Mouse (Mus musculus) lung, embryonic 16.5 days (tissue): ENCODE results near the gene Serpina1c. TPM values are rescaled to one million over a fixed set of nuclear protein-coding genes. Genes with fewer than 3 reads are reported as not detected.
"Not testable (repeated sequence)": the region's sequence is repeated elsewhere in the genome, so short reads cannot be mapped to it uniquely, and the experiment has no call there.

Experiments
- ATAC-seq: fragments of 200-750 bp; cut with Nextera tagmentation; 2 replicates; pipeline ENCODE4 v1.8.0; 2017; ENCODE audit warnings: low read depth, mild to moderate bottlenecking, moderate library complexity
- H3K27ac ChIP-seq: fragments of 300-500 bp; sonication (generic); 2 replicates; pipeline ENCODE4 v1.5.1; 2014; ENCODE audit warnings: mild to moderate bottlenecking, control low read depth, low read length
- H3K27me3 ChIP-seq: fragments of 300-500 bp; sonication (generic); 2 replicates; pipeline ENCODE4 v1.6.1; 2014; ENCODE audit warnings: low read depth, low read length, mixed read lengths; ENCODE audit not compliant: control insufficient read depth, insufficient read depth
- H3K36me3 ChIP-seq: fragments of 300-500 bp; sonication (generic); 2 replicates; pipeline ENCODE4 v1.6.1; 2014; ENCODE audit warnings: low read length; ENCODE audit not compliant: control insufficient read depth, insufficient read depth
- H3K4me1 ChIP-seq: fragments of 300-500 bp; sonication (generic); replicated peaks from 2 replicates; pipeline ENCODE4 v1.6.1; 2014; ENCODE audit warnings: low read length, mixed read lengths; ENCODE audit not compliant: control insufficient read depth, insufficient read depth
- H3K4me2 ChIP-seq: fragments of 300-500 bp; sonication (generic); 2 replicates; pipeline ENCODE4 v1.6.1; 2014; ENCODE audit warnings: low read depth, low read length, control low read depth
- H3K4me3 ChIP-seq: fragments of 300-500 bp; sonication (generic); 2 replicates; pipeline ENCODE4 v1.5.1; 2014; ENCODE audit warnings: mild to moderate bottlenecking, low read length, control low read depth
- H3K9ac ChIP-seq: fragments of 300-500 bp; sonication (generic); 2 replicates; pipeline ENCODE4 v1.6.1; 2014; ENCODE audit warnings: low read length, control low read depth
- H3K9me3 ChIP-seq: fragments of 300-500 bp; sonication (generic); 2 replicates; pipeline ENCODE4 v1.6.1; 2016; ENCODE audit warnings: low read length; ENCODE audit not compliant: control insufficient read depth
- WGBS: fragments of 180-500 bp; shearing (Covaris S2); extraction: QIAGEN DNeasy Blood & Tissue Kit; methylation state at CpG from one replicate; pipeline ENCODE4 v1.1.7; 2014; 5-methylcytosine and 5-hydroxymethylcytosine counted together
- polyA plus RNA-seq: library from polyadenylated mRNA; unstranded; fragments of >200 nt; fragmentation: Nextera tagmentation; extraction: Ambion mirVana; gene quantifications from 2 replicates; pipeline ENCODE4 v1.2.1, GENCODE M21; 2015

The Serpina1c gene
- 0.62 and 7.2 TPM in 2 replicates for polyA plus RNA-seq

DNA sequence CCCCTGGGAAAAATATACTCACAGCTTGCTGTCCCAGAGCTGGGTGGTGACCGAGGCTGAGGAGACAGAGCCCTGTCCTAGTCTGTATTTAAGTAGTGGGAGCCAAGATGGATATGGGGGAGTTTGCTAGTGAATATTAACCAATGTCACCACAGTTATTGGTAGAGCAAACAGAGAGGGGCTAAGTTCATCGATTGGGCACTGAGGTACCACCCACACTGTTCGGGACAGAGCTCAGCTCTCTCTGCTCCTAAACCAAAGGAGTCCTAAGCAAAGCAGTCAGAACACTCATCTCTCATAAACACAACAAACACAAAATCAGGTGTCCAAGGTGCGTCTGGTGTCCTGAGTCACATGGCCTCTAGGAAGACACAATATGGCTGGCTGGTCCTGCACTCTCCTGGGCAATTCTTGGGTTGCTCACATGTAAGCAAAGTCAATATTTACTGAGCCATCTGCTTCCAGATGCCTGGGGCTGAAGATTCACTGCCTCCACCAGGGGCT lies at the start of gene Serpina1c:
Gene Serpina1c (minus strand): TSS at position 51 of the 504 bp plus-strand sequence.
- H3K36me3 ChIP-seq, ATAC-seq, H3K4me1 ChIP-seq, H3K27ac ChIP-seq, H3K4me2 ChIP-seq, H3K9ac ChIP-seq, H3K9me3 ChIP-seq, H3K4me3 ChIP-seq, H3K27me3 ChIP-seq: not testable (repeated sequence)
- 74% methylated on average over 4 of the region's 4 CpGs for WGBS

- WGBS = 73% methylated on average over 3 of the region's 3 CpGs
- H3K27me3 ChIP-seq, H3K4me2 ChIP-seq, H3K4me3 ChIP-seq, ATAC-seq, H3K4me1 ChIP-seq, H3K36me3 ChIP-seq, H3K27ac ChIP-seq, H3K9me3 ChIP-seq, H3K9ac ChIP-seq: not testable (repeated sequence)
Observed at GRCm38 (mm10) chr12:103952972-103953371, 48.3 kb upstream of the Serpina1c start.

DNA sequence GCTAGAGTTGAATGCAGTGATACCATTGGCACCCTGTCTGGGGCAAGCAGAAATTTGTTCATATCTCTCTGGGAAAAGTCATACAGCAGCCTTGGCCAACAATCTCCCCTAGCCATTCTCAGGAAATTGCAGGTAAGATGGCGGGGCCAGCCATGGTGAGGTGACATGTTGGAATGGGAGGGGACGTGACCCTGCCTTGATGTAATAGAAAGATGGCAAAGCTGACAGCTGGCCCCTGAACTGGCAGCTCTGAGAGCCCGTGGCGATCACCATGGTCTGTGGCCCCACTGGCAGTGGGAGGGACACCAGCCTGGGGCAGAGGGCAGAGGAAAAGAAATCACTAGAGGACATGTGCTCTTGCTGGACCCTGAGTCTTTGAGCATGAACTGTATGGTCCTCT lies 41.6 kb upstream of the Serpina1c start:
- Histone ChIP-seq H3K9me3 (no peaks in the 10 kb centered on the region), H3K36me3 (no peaks in the 10 kb centered on the region), H3K27me3 (no peaks in the 10 kb centered on the region), H3K9ac (no peak overlapping the region), H3K27ac (no peak overlapping the region), H3K4me3 (no peak overlapping the region), H3K4me2 (no peak overlapping the region), H3K4me1 (no peaks in the 10 kb centered on the region)
- 79% methylated on average over 4 of the region's 4 CpGs for WGBS
- ATAC-seq = no peak

- 95% methylated on average over 9 of the region's 16 CpGs for WGBS
- ATAC-seq = not testable (repeated sequence)
Observed at GRCm38 (mm10) chr12:103909181-103909580, 4.5 kb upstream of the Serpina1c start.

DNA sequence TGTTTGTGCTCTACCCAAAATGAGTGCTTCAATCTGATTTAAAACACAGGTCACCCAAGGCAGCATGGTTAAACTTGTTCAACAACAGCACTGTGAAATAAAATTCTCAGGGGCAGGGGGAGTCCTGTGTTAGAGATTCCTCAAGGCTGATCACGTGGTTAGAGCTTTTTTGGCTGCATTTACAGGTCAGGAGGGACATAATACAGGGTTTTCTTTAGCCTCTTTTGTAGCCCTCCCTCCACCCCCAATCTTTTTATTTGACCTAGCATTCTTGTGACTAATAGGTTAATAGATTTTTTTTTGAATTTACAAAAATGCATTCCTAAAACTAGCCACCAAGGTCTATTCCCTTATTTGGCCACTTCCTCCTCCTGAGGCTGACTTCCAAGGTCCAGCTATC lies 3.1 kb upstream of the Serpina1c start:
- H3K4me2 ChIP-seq, H3K4me3 ChIP-seq, H3K9me3 ChIP-seq, H3K36me3 ChIP-seq, H3K27me3 ChIP-seq, H3K27ac ChIP-seq, H3K4me1 ChIP-seq, ATAC-seq, H3K9ac ChIP-seq: not testable (repeated sequence)
- 17% methylated on average over 1 of the region's 1 CpGs for WGBS

More at GRCm38 (mm10) chr12:103909181-103909580, 4.5 kb upstream of the Serpina1c start:
- not testable (repeated sequence) for H3K4me3 ChIP-seq, H3K9ac ChIP-seq, H3K9me3 ChIP-seq, H3K27me3 ChIP-seq, H3K36me3 ChIP-seq, H3K27ac ChIP-seq, H3K4me1 ChIP-seq, H3K4me2 ChIP-seq

- not testable (repeated sequence) for H3K36me3 ChIP-seq, H3K27ac ChIP-seq, H3K27me3 ChIP-seq, H3K4me2 ChIP-seq, H3K4me1 ChIP-seq, H3K4me3 ChIP-seq, H3K9ac ChIP-seq, H3K9me3 ChIP-seq, ATAC-seq
- WGBS = 81% methylated on average over 3 of the region's 3 CpGs
Observed at GRCm38 (mm10) chr12:103901929-103902328, 2.8 kb downstream of the Serpina1c start.

DNA sequence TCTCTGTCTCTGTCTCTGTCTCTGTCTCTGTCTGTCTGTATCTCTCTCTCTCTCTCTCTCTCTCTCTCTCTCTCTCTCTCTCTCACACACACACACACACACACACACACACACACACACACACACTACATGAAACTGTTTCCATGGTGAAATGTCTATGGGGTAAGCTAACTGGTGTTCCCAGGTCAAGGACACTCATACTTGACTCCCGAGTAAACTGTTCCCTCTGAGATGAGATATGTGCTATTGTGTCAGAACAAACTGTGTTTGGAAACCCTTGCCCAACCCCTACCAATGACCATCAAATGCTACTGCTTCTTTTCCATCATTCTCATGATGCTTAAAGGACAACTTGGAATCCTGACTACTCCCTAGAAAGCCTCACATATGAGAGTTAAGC lies 37.8 kb downstream of the Serpina1c start:
- H3K36me3 ChIP-seq, ATAC-seq, H3K27ac ChIP-seq, H3K4me2 ChIP-seq, H3K4me3 ChIP-seq, H3K9me3 ChIP-seq, H3K9ac ChIP-seq, H3K27me3 ChIP-seq, H3K4me1 ChIP-seq: not testable (repeated sequence)
- WGBS = 77% methylated on average over 1 of the region's 1 CpGs

- H3K27ac ChIP-seq, ATAC-seq, H3K4me1 ChIP-seq, H3K9ac ChIP-seq, H3K4me2 ChIP-seq, H3K36me3 ChIP-seq, H3K9me3 ChIP-seq, H3K4me3 ChIP-seq, H3K27me3 ChIP-seq: not testable (repeated sequence)
- 67% methylated on average over 9 of the region's 9 CpGs for WGBS
Observed at GRCm38 (mm10) chr12:103863101-103863974, 41.3 kb downstream of the Serpina1c start, which contains the start of gene Serpina1a. TSS of gene Serpina1a (minus strand) at chr12:103863562.

- H3K4me2 ChIP-seq = no peak overlapping the region
- H3K36me3 ChIP-seq = no peaks in the 10 kb centered on the region
- WGBS = 60% methylated on average over 3 of the region's 3 CpGs
- H3K27me3 ChIP-seq = no peaks in the 10 kb centered on the region
- no peak overlapping the region for H3K4me3 ChIP-seq
- H3K9me3 ChIP-seq = no peaks in the 10 kb centered on the region
- no peak for ATAC-seq
- no peak overlapping the region for H3K9ac ChIP-seq
- H3K27ac ChIP-seq = no peak overlapping the region
- H3K4me1 ChIP-seq = no peaks in the 10 kb centered on the region
Observed at GRCm38 (mm10) chr12:103860976-103861375, 43.7 kb downstream of the Serpina1c start.
